Mouse (Mus musculus) T-helper 1 cell (primary cell): ENCODE measurements around the gene Fam49a.

Experiments
- in situ Hi-C: fragments of 300-600 bp; cut with MboI, MseI; formaldehyde crosslinking; loops from one replicate; pipeline ENCODE4 v1.15.1; 2025; ENCODE audit warnings: high pct_unique_total_duplicates

Fam49a gene

DNA sequence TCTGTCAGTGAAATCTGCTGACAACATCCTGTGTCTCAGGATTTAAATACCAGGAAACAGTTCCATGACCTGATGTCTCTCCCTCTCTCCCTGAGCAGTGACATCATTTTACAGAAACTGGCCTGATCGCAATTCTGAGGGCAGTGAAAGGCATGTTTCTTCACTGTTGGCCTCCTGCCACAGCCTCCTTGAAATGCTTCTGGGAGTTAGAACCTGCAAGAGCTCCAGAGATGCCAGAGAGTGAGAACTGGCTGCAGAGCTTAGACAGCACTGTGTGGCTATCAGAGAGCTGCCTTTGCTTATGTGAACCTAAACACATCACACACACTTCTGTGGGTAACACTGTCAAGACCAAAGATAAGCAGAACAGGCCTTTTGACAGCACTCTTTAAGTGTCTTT lies 94.5 kb downstream of the Fam49a start:
- in situ Hi-C loops = no loop called here

DNA sequence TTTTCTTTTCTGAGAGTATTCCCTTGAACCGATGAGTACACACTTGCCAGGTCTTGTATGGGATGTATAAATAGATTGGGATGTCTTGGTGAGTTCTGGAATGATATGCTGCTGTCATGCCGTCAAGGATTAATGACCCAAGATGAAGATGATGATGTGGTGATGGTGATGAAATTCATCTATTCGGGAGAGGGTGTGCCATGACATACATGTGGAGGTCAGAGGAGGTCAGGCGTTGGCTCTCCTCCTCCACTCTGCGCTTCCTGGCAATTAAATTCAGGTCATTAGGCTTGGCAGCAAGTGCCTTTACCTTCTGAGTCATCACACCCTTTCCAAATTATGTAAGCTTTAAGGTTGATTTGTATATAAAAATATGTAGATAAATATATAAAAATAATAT lies 95.0 kb downstream of the Fam49a start:
- in situ Hi-C loops = no loop called here

DNA sequence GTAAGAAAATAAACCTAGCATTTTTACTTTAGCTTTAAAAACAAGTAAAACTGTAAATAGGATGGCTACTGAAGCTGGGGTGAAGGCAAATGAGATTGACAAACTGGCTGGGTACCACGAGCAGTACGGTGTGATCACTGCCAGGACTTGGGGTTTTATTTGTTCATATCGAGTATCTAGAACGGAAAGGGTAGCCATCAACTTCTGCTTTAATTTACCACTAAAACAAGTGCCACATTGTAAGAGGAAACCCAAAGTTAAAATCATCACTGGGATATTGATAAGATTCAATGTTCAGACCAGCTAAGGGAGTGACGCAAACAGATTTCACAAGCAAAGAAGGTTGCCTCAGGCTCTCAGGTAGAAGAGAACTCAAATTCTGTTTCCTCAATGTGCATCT lies 98.0 kb downstream of the Fam49a start:
- in situ Hi-C loops = no loop called here

DNA sequence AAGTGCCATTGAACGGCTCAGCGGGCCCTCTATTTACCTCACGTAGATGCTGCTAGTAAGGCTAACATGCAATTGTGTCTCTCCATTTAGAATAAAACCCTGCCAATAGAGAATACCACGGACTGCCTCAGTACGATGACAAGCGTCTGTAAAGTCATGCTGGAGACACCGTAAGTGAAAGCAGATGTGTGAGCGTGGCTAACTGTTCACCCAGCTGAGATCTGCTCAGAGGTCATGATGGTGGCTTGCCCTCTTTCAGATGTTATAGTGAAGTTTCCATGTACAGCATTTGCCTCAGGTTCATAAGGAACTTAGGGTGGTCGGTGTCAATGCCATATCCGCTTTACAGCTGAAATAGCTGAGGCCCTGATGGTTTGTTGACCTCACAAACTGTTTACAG lies 100.4 kb downstream of the Fam49a start:
- in situ Hi-C loops = no loop called here

DNA sequence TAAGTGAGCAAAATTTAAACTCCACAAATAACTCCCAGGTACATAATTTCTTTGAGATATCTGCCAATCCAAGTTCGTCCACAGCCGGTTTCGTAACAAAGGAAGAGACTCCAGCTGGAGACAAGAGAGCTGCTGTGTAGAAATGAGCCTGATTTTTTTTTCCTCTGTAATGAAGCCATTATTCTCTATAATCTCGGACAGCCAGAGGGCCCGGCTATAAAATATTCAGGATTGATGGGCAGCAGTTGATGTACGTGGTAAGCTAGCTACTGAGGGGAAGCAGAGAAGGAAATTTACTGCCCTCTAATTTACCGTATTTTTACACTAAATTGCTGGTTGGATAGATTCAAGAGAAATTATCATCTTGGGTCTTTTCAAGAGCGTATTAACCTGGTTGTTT lies 102.3 kb downstream of the Fam49a start:
- in situ Hi-C loops = no loop called here

DNA sequence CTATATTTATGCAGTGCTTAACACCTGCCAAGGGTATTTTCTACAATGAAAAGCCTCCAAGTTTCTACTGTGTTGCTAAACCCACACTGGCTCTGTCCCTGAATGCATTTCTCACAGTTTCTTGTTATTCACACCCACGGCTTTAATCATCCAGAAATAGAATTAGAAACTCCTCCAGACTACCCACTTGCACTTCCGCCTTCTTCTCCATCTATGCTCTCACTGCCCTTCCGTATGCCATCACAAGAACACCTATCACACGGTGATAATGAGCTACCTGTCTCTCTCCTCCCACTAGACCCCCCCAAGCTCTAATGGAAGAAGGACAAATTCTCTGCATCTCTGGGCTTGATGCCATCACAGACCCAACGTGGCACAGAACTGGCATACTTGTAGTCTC lies 105.5 kb downstream of the Fam49a start:
- in situ Hi-C loops = no loop called here

DNA sequence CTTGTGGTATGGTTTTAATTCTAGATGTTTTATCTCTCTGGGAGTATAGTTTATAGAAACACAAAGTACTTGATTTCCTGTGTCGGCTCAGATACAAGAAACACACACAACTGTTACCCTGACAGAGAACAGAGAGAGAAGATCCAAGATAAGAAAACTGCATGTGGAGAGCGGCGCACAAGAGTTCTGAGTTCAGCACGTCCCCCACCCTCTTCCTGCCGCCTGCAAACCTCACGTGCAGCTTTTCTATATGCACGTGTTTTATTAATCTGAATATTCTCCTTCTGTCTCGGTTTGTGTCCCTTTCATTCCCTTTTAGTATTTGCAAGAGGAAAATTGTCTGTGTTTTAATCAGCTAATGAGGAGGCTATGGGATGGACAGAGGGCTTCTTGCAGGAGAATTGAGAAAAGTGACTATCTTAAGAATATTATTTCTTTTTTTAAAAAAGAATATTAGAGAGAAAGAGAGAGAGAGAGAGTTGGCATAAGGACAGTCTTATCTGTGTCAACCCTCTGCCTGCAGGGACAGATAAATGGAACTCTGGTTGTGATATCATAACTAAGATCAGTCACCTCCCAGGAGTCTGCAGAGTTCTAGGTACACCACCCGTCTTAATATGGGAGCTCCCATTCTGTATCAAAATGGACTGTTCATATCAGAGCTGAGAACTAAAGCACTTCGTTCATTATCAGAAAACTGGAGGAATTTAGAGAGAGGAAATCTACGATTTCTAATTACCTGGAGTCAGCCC lies 111.3 kb downstream of the Fam49a start:
- in situ Hi-C loops = no loop called here

DNA sequence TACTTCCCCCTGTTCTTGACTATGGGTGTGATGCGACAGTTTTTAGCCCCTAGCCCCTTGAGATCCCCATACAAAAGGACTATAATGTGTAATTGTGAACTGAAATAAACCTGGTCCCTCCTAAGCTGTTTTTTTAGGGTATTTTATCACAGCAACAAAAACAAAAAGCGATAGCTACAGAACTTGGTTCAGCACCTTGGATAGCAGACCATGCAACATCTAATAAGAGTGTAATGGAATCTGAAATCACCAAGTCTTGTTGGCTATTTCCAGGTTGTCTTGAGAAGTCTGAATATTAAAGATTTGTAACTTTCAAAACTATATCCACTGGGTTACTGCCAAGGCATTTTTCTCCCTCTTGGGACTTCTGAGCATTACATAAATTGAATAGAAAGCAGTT lies 117.1 kb downstream of the Fam49a start:
- in situ Hi-C loops = no loop called here

DNA sequence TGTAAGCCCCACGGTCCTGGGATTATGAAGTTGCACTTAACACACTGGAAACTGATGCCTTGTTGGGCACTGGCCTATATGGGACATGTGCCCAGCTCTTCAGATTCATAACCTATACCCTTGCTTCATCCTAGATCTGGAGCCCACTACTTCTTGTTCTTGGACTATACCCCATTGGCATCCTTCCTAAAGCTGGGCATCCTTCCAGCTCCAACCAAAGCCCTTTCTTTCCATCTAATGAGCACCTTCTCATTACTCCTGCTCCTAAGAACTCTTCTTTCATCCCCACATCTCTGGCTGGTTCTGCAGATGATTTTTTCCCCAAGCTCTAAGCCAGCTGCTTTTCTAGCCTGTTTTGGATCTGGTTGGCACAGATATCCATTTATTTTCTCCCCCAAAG lies 127.3 kb downstream of the Fam49a start:
- in situ Hi-C loops = no loop called here

DNA sequence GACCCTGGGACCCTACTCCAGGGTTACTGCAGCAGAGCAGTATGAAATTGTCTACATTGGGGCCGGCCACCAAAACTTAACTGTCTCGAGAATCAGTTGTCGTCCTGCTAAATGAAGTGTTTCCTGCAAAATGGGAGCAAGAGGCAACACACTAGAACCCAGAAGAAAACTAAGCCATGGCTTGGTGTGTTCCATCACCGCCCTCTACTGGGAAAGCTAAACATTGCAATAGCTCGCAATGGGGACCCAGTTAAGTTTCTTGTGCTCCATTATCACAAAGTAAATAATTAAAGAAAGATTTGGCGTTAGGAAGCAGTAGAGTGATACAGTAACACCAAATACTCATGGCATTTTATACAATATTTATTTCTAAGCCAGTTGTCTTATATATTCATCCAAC lies 134.3 kb downstream of the Fam49a start:
- in situ Hi-C loops = loop anchor here (5.0 kb wide), 2 partner anchors 74 to 214 kb away; no protein-coding TSS in a partner anchor

DNA sequence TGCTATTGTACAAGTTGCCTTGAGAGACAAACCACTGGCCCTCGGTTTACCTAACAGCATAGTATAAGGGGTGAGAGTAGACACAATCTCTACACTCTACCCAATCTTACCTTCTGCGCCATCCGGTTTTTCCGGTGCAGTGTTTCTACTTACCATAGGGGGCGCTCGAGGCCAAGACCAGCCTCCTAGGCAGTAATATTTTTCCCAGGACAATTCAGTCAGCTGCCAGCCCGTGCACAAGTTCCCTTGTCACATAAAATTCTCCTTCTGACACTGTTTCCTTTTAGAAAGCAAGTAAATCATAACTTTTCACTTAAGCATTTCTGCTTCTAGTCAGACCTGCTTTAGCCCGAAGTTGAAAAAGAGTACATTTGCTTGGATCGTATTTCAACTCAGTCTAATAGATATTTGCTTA lies 139.1 kb downstream of the Fam49a start:
- in situ Hi-C loops = no loop called here

DNA sequence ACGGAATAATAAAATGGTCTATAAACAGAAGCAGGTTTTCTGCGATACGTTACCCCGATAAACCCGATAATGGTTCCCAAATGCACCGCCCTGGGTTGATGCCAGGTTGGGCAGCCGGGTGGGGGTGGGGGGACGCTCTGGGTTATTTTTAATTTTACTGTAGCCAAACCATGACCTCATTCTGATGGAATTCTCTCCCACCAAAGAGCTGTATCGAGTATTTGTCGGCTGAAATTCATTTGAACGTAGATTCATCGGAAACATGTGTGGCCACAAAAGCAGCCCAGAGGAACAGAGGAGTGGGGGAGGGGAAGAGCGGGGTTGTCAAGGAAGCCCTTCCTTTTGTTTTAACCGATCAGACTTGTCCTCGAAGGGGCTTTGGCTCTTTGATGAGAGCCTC lies 139.6 kb downstream of the Fam49a start:
- in situ Hi-C loops = no loop called here

DNA sequence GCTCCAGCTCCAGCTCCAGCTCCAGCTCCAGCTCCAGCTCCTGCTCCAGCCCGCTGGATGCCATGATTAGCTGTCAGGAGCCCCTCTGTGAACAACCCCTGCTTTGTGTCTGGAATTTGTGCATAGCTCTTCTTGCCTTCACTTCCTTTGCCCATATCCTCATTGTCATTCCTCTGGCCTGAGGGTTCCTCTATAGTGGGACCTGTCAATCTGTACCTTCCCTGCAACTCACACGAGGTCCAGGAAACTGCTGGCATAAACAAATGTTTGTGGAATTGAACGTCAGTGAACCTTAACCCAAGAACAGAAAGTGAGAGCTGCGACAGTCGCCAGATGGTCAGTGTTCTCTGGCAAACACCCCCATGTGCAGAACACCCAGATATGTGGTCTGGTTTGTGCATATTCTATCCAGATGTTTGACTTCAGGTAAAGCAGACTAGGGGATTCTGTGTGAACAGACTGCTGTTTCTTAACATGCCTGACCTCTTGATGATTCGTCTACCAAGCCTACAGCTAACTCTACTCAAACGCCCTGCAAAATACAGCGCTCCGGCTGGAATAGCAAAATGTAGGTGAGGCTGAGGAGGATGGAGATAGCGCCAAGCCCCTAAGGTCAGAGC lies 143.7 kb downstream of the Fam49a start:
- in situ Hi-C loops = no loop called here

DNA sequence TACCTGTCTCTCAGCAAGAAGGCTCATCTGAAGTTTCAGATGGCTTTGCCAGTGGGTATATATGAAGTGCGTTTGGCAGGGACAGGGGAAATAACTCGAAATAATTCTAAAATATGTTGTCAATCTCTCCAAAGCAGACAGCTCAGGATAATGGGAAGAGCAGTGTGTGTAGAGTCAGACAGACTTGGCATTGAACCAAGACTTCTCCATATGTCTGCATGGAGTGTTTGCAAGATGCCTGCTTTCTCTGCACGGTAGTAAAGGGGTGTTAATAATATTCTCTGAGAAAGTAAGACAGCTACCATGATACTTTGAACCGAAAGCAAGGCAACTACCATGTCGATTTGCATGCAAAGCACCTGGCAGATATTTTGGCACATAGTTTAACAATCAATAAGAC lies 147.1 kb downstream of the Fam49a start:
- in situ Hi-C loops = no loop called here

DNA sequence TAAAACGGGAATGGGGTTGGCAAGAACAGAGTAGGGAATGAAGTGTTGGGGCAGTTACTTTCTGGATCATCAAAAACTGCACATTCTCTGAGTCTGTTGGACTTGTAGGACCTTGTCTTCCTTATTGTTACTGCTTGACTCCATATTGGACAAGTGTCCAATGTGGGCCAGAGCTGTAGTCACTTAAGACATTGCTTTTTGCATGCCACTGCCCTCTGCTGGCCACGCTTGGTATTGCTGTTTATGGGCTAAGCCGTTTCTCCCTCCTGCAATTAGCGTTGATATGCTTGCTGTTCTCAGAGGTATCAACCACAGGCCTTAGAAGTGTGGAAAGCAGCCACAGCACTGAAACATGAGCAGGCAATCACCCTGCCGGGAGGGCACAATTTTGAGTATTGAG lies 150.7 kb downstream of the Fam49a start:
- in situ Hi-C loops = no loop called here

DNA sequence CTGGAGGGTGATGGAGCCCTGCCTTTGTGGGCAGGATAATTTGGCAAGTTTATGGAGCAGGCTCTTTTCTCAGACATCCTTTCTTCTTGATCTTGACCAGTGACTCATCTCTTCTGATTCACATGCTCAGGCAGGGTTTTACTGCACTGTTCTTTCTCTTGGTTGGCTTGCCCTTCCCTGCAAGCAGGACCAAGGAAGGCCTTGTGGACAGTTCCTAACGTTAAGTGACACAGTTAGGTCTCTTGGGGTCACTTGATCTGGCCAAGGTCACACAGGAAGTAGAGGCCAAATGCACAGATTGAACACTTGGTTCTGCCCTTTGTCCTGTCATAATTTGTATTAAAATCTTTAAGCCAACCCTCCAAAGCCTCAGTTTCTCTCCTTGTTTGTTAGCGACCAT lies 158.5 kb downstream of the Fam49a start:
- in situ Hi-C loops = loop anchor here (5.0 kb wide), 2 partner anchors 517 to 787 kb away; no protein-coding TSS in a partner anchor

DNA sequence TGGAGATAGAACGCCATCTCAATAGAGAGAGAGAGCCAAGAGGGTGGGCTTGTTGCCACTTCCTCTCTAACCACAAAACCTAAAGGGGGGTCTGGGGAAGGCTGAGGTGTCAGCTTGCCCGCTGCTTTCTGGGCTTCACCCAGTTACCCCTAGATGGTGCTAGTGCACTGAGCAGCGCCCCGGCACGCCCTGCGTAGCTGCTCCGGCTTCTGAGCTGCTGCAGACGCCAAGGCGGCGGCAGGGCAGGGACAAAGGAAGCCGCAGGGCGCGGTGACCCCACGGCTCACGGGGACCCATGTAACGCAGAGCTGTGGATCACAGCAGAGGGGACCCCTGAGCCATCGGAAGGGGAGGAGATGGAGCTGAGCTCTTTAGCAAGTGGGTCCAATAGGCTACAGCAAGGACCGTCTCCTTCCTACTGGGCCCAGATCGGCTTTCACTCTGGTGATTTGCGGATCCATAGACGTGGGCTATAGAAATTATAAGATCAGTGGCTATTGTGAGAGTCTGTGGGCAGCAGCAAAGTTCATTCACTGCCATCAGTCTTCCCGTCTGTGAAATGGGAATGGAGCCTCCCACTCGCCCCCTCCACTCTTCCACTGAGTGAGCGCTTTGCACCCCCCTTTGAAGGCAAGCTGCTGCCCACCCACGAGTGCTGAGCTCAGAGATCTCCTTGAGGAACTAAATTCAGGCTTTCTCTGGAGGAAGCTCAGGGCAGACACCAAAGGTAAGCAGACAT lies 159.1 kb downstream of the Fam49a start:
- in situ Hi-C loops = loop anchor here (5.0 kb wide), 2 partner anchors 516 to 786 kb away; no protein-coding TSS in a partner anchor

DNA sequence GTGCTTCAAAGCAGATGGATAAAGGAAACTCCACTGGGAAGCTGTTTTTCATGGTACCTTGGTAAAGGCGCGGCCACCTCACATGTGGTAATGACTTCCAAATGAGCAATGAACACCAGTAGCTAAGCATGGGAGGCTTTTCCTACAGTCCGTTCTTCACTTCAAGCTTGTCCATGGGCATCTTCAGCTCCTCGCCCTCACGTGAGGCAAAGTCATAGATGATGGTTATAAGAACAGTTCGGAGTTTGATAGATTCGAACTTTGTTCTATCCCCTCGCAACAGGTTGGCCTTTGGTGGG lies 159.6 kb downstream of the Fam49a start:
- in situ Hi-C loops = loop anchor here (5.0 kb wide), 2 partner anchors 516 to 786 kb away; no protein-coding TSS in a partner anchor

DNA sequence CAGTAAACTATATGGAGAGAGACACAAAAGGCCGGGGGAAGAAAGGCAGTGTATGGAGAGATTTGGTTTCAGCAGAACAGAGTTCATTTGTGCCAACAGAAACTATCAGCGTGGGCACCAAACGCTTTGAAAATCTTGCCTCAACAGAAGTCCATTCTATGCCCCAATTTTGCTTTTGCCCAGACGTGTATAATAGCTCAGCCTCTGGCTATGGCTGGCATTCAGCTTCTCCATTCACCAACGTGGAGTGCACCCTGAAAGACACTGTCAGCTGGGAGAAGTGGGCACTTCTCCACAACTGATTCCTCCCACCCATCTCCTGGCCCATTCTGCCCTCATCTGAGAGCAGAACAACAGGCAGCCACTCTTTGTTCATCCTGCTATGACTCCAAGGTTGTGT lies 163.2 kb downstream of the Fam49a start:
- in situ Hi-C loops = no loop called here

DNA sequence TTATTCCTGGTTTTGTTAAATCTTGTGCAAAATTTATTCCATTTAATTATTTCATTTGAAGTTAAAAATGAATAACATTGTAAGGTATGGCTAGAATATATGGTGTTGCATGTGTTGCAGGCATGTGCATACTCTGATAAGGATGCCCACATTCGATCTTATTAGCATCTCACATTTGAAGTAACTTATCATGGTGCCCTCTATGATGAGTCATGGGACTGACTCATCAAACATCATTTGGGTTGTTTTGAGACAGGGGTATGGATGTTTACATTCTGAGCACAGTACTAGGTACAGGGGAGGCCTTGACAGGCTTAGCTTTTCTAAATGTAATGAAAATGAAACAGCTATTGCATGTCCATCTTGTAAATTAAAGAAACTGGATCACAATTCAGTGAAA lies 165.3 kb downstream of the Fam49a start:
- in situ Hi-C loops = no loop called here

DNA sequence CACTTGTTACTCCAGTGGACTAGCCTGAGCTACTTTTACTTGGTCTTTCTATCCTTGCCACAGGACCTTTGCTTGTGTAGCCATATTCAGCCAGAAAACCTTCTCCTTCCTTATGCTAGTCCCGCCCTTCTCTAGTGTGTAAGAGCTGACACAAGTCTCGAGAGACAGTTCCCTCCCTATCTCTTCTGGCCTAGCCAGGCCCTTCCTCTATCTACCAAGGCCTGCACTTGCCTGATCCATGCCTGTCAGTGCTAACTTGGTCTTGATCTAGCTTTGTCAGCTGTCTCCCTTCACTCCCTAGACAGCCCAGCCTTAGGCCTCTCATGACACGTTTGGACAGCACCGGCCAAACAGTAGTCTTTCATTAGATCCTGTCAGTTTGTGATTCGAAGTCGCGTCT lies 166.9 kb downstream of the Fam49a start:
- in situ Hi-C loops = no loop called here
